Mouse (Mus musculus) hindbrain, embryonic 15.5 days (tissue): ENCODE data around the gene Twf2. TPM values are rescaled to one million over a fixed set of nuclear protein-coding genes. Genes with fewer than 3 reads are reported as not detected.

Experiments used
- ATAC-seq: fragments of 200-750 bp; cut with Nextera tagmentation; 2 replicates; pipeline ENCODE4 v1.8.0; 2017; ENCODE audit warnings: low read depth, moderate number of reproducible peaks, moderate TSS enrichment; ENCODE audit not compliant: low FRiP score
- H3K27ac ChIP-seq: fragments of 300-500 bp; sonication (generic); replicated peaks from 2 replicates; pipeline ENCODE4 v1.5.1; 2015; ENCODE audit warnings: mild to moderate bottlenecking, inconsistent platforms
- H3K27me3 ChIP-seq: fragments of 300-500 bp; sonication (generic); 2 replicates; pipeline ENCODE4 v1.6.1; 2015; ENCODE audit warnings: control low read depth, inconsistent platforms
- H3K36me3 ChIP-seq: fragments of 300-500 bp; sonication (generic); 2 replicates; pipeline ENCODE4 v1.6.1; 2015; ENCODE audit warnings: control low read depth, inconsistent platforms
- H3K4me1 ChIP-seq: fragments of 300-500 bp; sonication (generic); replicated peaks from 2 replicates; pipeline ENCODE4 v1.6.1; 2015; ENCODE audit warnings: control low read depth, inconsistent platforms
- H3K4me2 ChIP-seq: fragments of 300-500 bp; sonication (generic); 2 replicates; pipeline ENCODE4 v1.6.1; 2015; ENCODE audit warnings: moderate library complexity, mild to moderate bottlenecking, inconsistent platforms
- H3K4me3 ChIP-seq: fragments of 300-500 bp; sonication (generic); 2 replicates; pipeline ENCODE4 v1.5.1; 2015; ENCODE audit warnings: mild to moderate bottlenecking, inconsistent platforms
- H3K9ac ChIP-seq: fragments of 300-500 bp; sonication (generic); 2 replicates; pipeline ENCODE4 v1.6.1; 2015; ENCODE audit warnings: inconsistent platforms
- H3K9me3 ChIP-seq: fragments of 300-500 bp; sonication (generic); 2 replicates; pipeline ENCODE4 v1.6.1; 2016; ENCODE audit warnings: control low read depth, inconsistent platforms
- WGBS: fragments of 180-500 bp; shearing (Covaris S2); methylation state at CpG from one replicate; pipeline ENCODE4 v1.1.7; 2015; 5-methylcytosine and 5-hydroxymethylcytosine counted together
- polyA plus RNA-seq: library from polyadenylated mRNA; unstranded; fragments of >200 nt; fragmentation: Nextera tagmentation; extraction: Ambion mirVana; gene quantifications from 2 replicates; pipeline ENCODE4 v1.2.1, GENCODE M21; 2015

Twf2 gene
- polyA plus RNA-seq, 1 experiment from 2014 or later: 52.0 TPM

GRCm38 (mm10) chr9:106232956-106233355, 30.0 kb downstream of the Twf2 start:
- H3K27me3 ChIP-seq: no peaks in the 10 kb centered on the region
- peaks cover 47% of the 10 kb centered on the region for H3K36me3 ChIP-seq
- no peak overlapping the region for H3K9ac ChIP-seq
- ATAC-seq: no peak
- WGBS: 85% methylated on average over 3 of the region's 3 CpGs
- H3K4me2 ChIP-seq: no peak overlapping the region
- H3K9me3 ChIP-seq: no peaks in the 10 kb centered on the region
- H3K4me3 ChIP-seq: no peak overlapping the region
- no peaks in the 10 kb centered on the region for H3K4me1 ChIP-seq
- H3K27ac ChIP-seq: no peak overlapping the region

- Histone ChIP-seq H3K9me3 (no peaks in the 10 kb centered on the region), H3K27me3 (no peaks in the 10 kb centered on the region), H3K36me3 (peaks cover 57% of the 10 kb centered on the region), H3K4me1 (no peaks in the 10 kb centered on the region), H3K9ac (no peak overlapping the region), H3K4me3 (no peak overlapping the region), H3K27ac (no peak overlapping the region), H3K4me2 (no peak overlapping the region)
- WGBS: 82% methylated on average over 6 of the region's 6 CpGs
- ATAC-seq: no peak
These were observed 31.0 kb downstream of the Twf2 start for GRCm38 (mm10) chr9:106233953-106234352.

- Histone ChIP-seq H3K4me3 (no peak overlapping the region), H3K27me3 (no peaks in the 10 kb centered on the region), H3K9me3 (no peaks in the 10 kb centered on the region), H3K4me1 (no peaks in the 10 kb centered on the region), H3K27ac (no peak overlapping the region), H3K9ac (no peak overlapping the region), H3K36me3 (peaks cover 71% of the 10 kb centered on the region), H3K4me2 (no peak overlapping the region)
- no peak for ATAC-seq
- WGBS: 87% methylated on average over 23 of the region's 23 CpGs
These were observed 32.4 kb downstream of the Twf2 start for GRCm38 (mm10) chr9:106235194-106235830.

- WGBS: 91% methylated on average over 23 of the region's 23 CpGs
- peaks cover 80% of the 10 kb centered on the region for H3K36me3 ChIP-seq
- H3K4me2 ChIP-seq: no peak overlapping the region
- H3K9ac ChIP-seq: no peak overlapping the region
- no peak overlapping the region for H3K4me3 ChIP-seq
- H3K4me1 ChIP-seq: no peaks in the 10 kb centered on the region
- ATAC-seq: no peak
- H3K27me3 ChIP-seq: no peaks in the 10 kb centered on the region
- H3K9me3 ChIP-seq: no peaks in the 10 kb centered on the region
- no peak overlapping the region for H3K27ac ChIP-seq
These were observed 33.4 kb downstream of the Twf2 start for GRCm38 (mm10) chr9:106236156-106236817.

DNA sequence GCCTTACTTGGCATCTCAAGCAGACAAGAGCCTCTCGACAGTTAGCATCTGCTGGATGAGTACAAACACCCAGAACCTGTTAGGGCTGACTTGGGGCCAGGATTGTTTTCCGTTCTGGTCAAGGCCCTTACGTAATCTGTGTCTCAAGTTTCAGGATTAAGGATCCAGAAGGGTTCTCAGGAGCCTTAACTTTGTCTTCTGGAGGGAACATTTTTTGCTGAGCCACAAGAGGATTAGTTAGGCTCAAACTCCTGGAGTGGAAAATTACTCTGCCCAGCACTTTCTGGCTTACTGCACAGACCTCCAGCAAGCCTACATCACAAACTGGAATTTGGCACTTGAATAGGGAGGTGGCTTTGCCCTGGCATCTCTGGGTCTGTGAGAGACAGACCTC, 33.9 kb downstream of the Twf2 start:
- 91% methylated on average over 3 of the region's 3 CpGs for WGBS
- no peak overlapping the region for H3K27ac ChIP-seq
- H3K9me3 ChIP-seq: no peaks in the 10 kb centered on the region
- no peaks in the 10 kb centered on the region for H3K27me3 ChIP-seq
- H3K4me1 ChIP-seq: no peaks in the 10 kb centered on the region
- H3K4me2 ChIP-seq: no peak overlapping the region
- no peak for ATAC-seq
- no peak overlapping the region for H3K4me3 ChIP-seq
- peaks cover 85% of the 10 kb centered on the region for H3K36me3 ChIP-seq
- no peak overlapping the region for H3K9ac ChIP-seq

DNA sequence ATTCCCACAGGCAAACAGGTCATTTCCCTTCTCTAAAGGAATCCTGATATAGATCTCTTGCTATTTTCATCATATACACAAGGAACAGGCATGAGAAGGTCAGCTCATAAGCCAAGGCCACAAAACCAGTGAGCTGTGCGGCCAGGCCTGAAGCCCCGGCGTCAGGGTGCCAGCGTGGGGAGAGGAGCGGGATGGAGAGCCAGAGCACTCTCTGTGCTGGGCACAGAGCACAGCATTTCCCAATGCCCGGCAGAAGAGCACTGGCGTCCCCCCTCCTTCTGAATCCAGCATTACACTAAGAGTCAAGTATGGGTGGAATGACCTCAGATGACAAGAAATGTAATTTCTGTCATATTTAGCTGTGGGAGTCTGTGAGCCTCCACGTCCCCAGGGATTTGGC, 34.5 kb downstream of the Twf2 start:
- H3K27me3 ChIP-seq: no peaks in the 10 kb centered on the region
- H3K4me3 ChIP-seq: no peak overlapping the region
- ATAC-seq: no peak
- H3K36me3 ChIP-seq: peaks cover 89% of the 10 kb centered on the region
- H3K9ac ChIP-seq: no peak overlapping the region
- WGBS: 91% methylated on average over 8 of the region's 8 CpGs
- no peaks in the 10 kb centered on the region for H3K9me3 ChIP-seq
- H3K4me2 ChIP-seq: no peak overlapping the region
- no peak overlapping the region for H3K27ac ChIP-seq
- no peaks in the 10 kb centered on the region for H3K4me1 ChIP-seq

GRCm38 (mm10) chr9:106237878-106238277, 35.0 kb downstream of the Twf2 start:
- WGBS: 95% methylated on average over 10 of the region's 10 CpGs
- H3K4me3 ChIP-seq: no peak overlapping the region
- no peaks in the 10 kb centered on the region for H3K9me3 ChIP-seq
- no peak overlapping the region for H3K4me2 ChIP-seq
- H3K36me3 ChIP-seq: peaks cover 87% of the 10 kb centered on the region
- H3K27ac ChIP-seq: no peak overlapping the region
- no peak overlapping the region for H3K9ac ChIP-seq
- H3K4me1 ChIP-seq: no peaks in the 10 kb centered on the region
- ATAC-seq: no peak
- H3K27me3 ChIP-seq: no peaks in the 10 kb centered on the region

DNA sequence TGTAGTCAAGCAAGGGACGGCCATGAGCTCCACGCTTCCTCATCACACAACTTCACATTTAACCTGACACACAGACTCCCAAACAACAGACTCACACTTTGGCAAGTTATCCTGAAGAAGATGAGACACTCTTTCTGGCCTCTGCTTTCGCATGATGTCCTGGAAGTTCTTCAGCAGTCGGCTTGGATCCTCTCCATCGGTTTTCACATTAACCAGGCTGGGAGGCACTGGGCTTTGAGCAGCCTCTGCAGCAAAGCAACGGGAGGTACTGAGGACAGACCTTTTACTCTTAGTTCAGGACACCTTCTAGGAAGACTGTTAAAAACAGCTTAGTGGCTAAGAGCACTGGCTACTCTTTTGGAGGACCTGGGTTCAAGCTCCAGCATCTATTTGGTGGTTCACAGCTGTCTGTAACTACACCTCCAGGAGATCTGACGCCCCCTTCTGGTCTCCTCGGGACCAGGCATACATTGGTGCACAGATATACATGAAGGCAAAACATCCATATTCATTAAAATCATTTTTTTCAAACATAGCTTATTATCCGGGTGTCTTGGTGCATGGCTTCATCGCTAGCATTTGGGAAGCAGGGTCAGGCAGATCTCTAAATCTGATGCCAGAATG, 38.7 kb downstream of the Twf2 start:
- H3K4me3 ChIP-seq: no peak overlapping the region
- H3K4me1 ChIP-seq: peaks cover 8% of the 10 kb centered on the region
- no peaks in the 10 kb centered on the region for H3K27me3 ChIP-seq
- no peak overlapping the region for H3K27ac ChIP-seq
- peaks cover 64% of the 10 kb centered on the region for H3K36me3 ChIP-seq
- ATAC-seq: no peak
- H3K9me3 ChIP-seq: no peaks in the 10 kb centered on the region
- H3K9ac ChIP-seq: no peak overlapping the region
- 87% methylated on average over 10 of the region's 10 CpGs for WGBS
- H3K4me2 ChIP-seq: no peak overlapping the region

GRCm38 (mm10) chr9:106242813-106243488, 40.0 kb downstream of the Twf2 start:
- WGBS: 77% methylated on average over 19 of the region's 19 CpGs
- peaks cover 51% of the 10 kb centered on the region for H3K36me3 ChIP-seq
- no peaks in the 10 kb centered on the region for H3K9me3 ChIP-seq
- H3K27ac ChIP-seq: peak overlapping the region; percentile 44; the same call in 1 of the 2 replicates
- no peak overlapping the region for H3K9ac ChIP-seq
- no peak overlapping the region for H3K4me3 ChIP-seq
- no peak overlapping the region for H3K4me2 ChIP-seq
- ATAC-seq: no peak
- H3K4me1 ChIP-seq: peaks cover 16% of the 10 kb centered on the region
- no peaks in the 10 kb centered on the region for H3K27me3 ChIP-seq

DNA sequence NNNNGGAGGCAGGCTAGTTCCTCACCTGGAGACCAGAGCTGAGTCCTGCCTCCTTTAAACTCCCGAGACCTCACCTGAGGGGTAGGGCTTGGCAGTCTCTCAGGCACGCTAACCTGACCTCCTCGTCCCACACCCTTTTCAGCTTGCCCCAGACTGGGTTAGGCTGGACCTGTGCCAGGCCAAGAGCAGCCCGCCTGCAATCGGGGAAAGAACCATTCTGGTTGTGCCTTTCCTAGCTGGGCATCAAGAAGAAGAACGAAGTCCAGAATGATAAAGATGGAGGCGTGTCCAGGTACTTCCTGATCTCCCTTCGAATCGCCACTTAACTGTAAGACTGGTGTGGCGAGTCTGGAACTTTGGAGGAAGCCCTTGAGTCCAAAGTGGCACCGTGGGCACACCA, 46.6 kb downstream of the Twf2 start:
- no peak overlapping the region for H3K27ac ChIP-seq
- no peak for ATAC-seq
- H3K27me3 ChIP-seq: no peaks in the 10 kb centered on the region
- no peak overlapping the region for H3K4me2 ChIP-seq
- H3K9ac ChIP-seq: no peak overlapping the region
- 0 out of 2 replicates have a peak, but pooled peaks cover 4% of the 10 kb centered on the region for H3K36me3 ChIP-seq
- H3K4me3 ChIP-seq: no peak overlapping the region
- H3K4me1 ChIP-seq: peaks cover 38% of the 10 kb centered on the region
- 89% methylated on average over 11 of the region's 11 CpGs for WGBS
- H3K9me3 ChIP-seq: no peaks in the 10 kb centered on the region

DNA sequence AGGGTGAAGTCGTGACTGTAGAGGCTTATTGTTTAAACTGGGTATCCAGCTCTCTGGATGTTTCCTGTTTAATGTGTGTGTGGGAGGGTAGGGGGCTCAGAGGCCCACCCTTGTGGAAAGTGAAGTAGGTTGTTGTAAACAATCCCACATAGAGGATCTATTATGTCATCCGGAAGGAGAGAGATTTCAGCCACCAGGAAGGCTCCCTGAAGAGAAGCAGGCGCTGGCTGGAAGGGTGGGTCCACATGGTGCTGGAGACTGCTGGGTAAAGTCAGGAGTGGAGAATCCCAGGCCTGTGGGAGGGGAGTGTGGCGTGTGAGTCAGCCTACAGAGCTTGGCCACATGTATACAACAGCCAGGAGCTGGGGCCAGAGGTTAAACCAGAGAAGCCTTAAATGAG, 47.3 kb downstream of the Twf2 start:
- H3K9ac ChIP-seq: no peak overlapping the region
- 52% methylated on average over 4 of the region's 4 CpGs for WGBS
- no peak overlapping the region for H3K4me3 ChIP-seq
- no peak for ATAC-seq
- peaks cover 38% of the 10 kb centered on the region for H3K4me1 ChIP-seq
- H3K36me3 ChIP-seq: 0 out of 2 replicates have a peak, but pooled peaks cover 2% of the 10 kb centered on the region
- H3K4me2 ChIP-seq: no peak overlapping the region
- H3K27me3 ChIP-seq: no peaks in the 10 kb centered on the region
- H3K9me3 ChIP-seq: no peaks in the 10 kb centered on the region
- H3K27ac ChIP-seq: no peak overlapping the region

GRCm38 (mm10) chr9:106251066-106251465, 48.2 kb downstream of the Twf2 start:
- Histone ChIP-seq H3K4me2 (no peak overlapping the region), H3K27ac (no peak overlapping the region), H3K36me3 (no peaks in the 10 kb centered on the region), H3K4me1 (peaks cover 36% of the 10 kb centered on the region), H3K9ac (no peak overlapping the region), H3K4me3 (no peak overlapping the region), H3K27me3 (no peaks in the 10 kb centered on the region), H3K9me3 (no peaks in the 10 kb centered on the region)
- ATAC-seq: no peak
- 82% methylated on average over 8 of the region's 8 CpGs for WGBS
